Mouse (Mus musculus) lung, postnatal 0 days (tissue): Measurements from ENCODE around the gene Arl14. TPM values are rescaled to one million over a fixed set of nuclear protein-coding genes. Genes with fewer than 3 reads are reported as not detected.
"Not testable (repeated sequence)": the region's sequence is repeated elsewhere in the genome, so short reads cannot be mapped to it uniquely, and the experiment has no call there.

Experiments
- ATAC-seq: fragments of 200-750 bp; cut with Nextera tagmentation; 2 replicates; pipeline ENCODE4 v1.8.0; 2017; ENCODE audit warnings: moderate library complexity
- DNase-seq: peaks from one replicate; pipeline ENCODE4 v3.0.0-alpha.2; 2016; ENCODE audit warnings: low spot score
- H3K27ac ChIP-seq: fragments of 300-500 bp; sonication (generic); 2 replicates; pipeline ENCODE4 v1.5.1; 2014; ENCODE audit warnings: antibody characterized with exemption, mild to moderate bottlenecking, low read length, mixed read lengths
- H3K27me3 ChIP-seq: fragments of 300-500 bp; sonication (generic); replicated peaks from 2 replicates; pipeline ENCODE4 v1.6.1; 2014; ENCODE audit warnings: low read length, mixed read lengths; ENCODE audit not compliant: insufficient read depth
- H3K36me3 ChIP-seq: fragments of 300-500 bp; sonication (generic); 2 replicates; pipeline ENCODE4 v1.6.1; 2014; ENCODE audit warnings: low read length, mixed read lengths; ENCODE audit not compliant: insufficient read depth
- H3K4me1 ChIP-seq: fragments of 300-500 bp; sonication (generic); 2 replicates; pipeline ENCODE4 v1.6.1; 2014; ENCODE audit warnings: antibody characterized with exemption, low read depth, low read length, mixed read lengths; ENCODE audit not compliant: insufficient read depth
- H3K4me2 ChIP-seq: fragments of 300-500 bp; sonication (generic); replicated peaks from 2 replicates; pipeline ENCODE4 v1.6.1; 2014; ENCODE audit warnings: low read depth, mild to moderate bottlenecking, low read length, moderate library complexity, mixed read lengths
- H3K4me3 ChIP-seq: fragments of 300-500 bp; sonication (generic); 2 replicates; pipeline ENCODE4 v1.5.1; 2014; ENCODE audit warnings: low read depth, low read length
- H3K9ac ChIP-seq: fragments of 300-500 bp; sonication (generic); replicated peaks from 2 replicates; pipeline ENCODE4 v1.6.1; 2014; ENCODE audit warnings: low read depth, mild to moderate bottlenecking
- H3K9me3 ChIP-seq: fragments of 300-500 bp; sonication (generic); 2 replicates; pipeline ENCODE4 v1.6.1; 2016; ENCODE audit warnings: low read length, mixed read lengths
- CTCF ChIP-seq: IDR thresholded peaks from 2 replicates; pipeline ENCODE4 v1.5.1; 2016; ENCODE audit warnings: antibody characterized with exemption, mild to moderate bottlenecking
- EP300 ChIP-seq: IDR thresholded peaks from 2 replicates; pipeline ENCODE4 v1.6.1; 2016; ENCODE audit warnings: antibody characterized with exemption, mild to moderate bottlenecking, control low read depth
- WGBS: fragments of 180-500 bp; shearing (Covaris S2); extraction: QIAGEN DNeasy Blood & Tissue Kit; methylation state at CpG from one replicate; pipeline ENCODE4 v1.1.7; 2014; 5-methylcytosine and 5-hydroxymethylcytosine counted together
- polyA plus RNA-seq: library from polyadenylated mRNA; unstranded; fragments of >200 nt; fragmentation: Nextera tagmentation; extraction: Ambion mirVana; gene quantifications from 2 replicates; pipeline ENCODE4 v1.2.1, GENCODE M21; 2015

Gene Arl14
- polyA plus RNA-seq, 1 experiment from 2014 or later: 0.10 TPM

- 75% methylated on average over 7 of the region's 7 CpGs for WGBS
- ATAC-seq: no peak
These were observed 32.5 kb downstream of the Arl14 start for GRCm38 (mm10) chr3:69254676-69255075.

DNA sequence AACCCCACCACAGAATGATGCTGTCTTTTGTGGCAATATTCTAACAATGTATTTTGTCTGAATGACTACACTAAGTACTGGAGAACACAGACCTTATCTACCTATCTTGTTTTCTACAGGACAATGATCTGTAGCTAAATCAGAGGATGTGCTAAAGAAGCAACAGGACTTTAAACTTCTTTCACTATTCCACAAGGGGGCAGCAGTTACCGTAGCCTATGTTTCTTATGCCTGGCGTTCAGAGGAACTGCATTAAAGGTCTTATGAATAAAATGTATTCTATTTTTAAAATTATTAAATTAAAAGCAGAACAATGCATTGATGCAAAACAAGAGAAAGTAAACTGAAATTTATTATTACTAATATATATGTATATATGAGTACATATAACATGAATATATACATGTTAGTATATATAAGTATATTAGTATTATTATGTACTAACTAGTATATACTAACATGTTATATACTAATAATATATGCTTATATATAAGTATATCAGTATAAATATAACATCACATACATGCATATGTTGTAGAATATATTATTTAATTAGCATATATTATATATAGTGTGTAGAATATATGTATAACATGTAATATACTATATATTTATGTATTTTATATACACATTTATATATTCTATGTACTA lies 35.0 kb downstream of the Arl14 start:
- no peak overlapping the region for H3K4me2 ChIP-seq
- no peak for ATAC-seq
- no peak overlapping the region for H3K9ac ChIP-seq
- H3K4me3 ChIP-seq: no peak overlapping the region
- no peaks in the 10 kb centered on the region for H3K9me3 ChIP-seq
- H3K4me1 ChIP-seq: no peaks in the 10 kb centered on the region
- no peaks in the 10 kb centered on the region for H3K27me3 ChIP-seq
- peak; percentile 82 for DNase-seq
- TF ChIP-seq EP300: no peak
- TF ChIP-seq CTCF: peak; percentile 85
- 3% methylated on average over 2 of the region's 2 CpGs for WGBS
- H3K27ac ChIP-seq: no peak overlapping the region
- no peaks in the 10 kb centered on the region for H3K36me3 ChIP-seq

More at GRCm38 (mm10) chr3:69254676-69255075, 32.5 kb downstream of the Arl14 start:
- TF ChIP-seq EP300 (no peak), CTCF (no peak)
- Histone ChIP-seq H3K4me3 (no peak overlapping the region), H3K36me3 (no peaks in the 10 kb centered on the region), H3K4me2 (no peak overlapping the region), H3K27ac (no peak overlapping the region), H3K4me1 (no peaks in the 10 kb centered on the region), H3K9ac (no peak overlapping the region), H3K9me3 (no peaks in the 10 kb centered on the region), H3K27me3 (no peaks in the 10 kb centered on the region)
- no peak for DNase-seq

- H3K4me3 ChIP-seq: no peak overlapping the region
- no peaks in the 10 kb centered on the region for H3K36me3 ChIP-seq
- no peak overlapping the region for H3K9ac ChIP-seq
- ATAC-seq (no peak), DNase-seq (no peak)
- H3K4me1 ChIP-seq: no peaks in the 10 kb centered on the region
- TF ChIP-seq EP300 (no peak), CTCF (no peak)
- 40% methylated on average over 7 of the region's 7 CpGs for WGBS
- no peak overlapping the region for H3K4me2 ChIP-seq
- H3K27me3 ChIP-seq: no peaks in the 10 kb centered on the region
- H3K9me3 ChIP-seq: no peaks in the 10 kb centered on the region
- H3K27ac ChIP-seq: no peak overlapping the region
These were observed 40.9 kb downstream of the Arl14 start for GRCm38 (mm10) chr3:69263010-69263643.

GRCm38 (mm10) chr3:69264299-69264698 lies 42.1 kb downstream of the Arl14 start:
- H3K27ac ChIP-seq, DNase-seq, H3K27me3 ChIP-seq, H3K4me1 ChIP-seq, H3K4me2 ChIP-seq, H3K4me3 ChIP-seq, ATAC-seq, H3K36me3 ChIP-seq, H3K9me3 ChIP-seq, H3K9ac ChIP-seq: not testable (repeated sequence)
- 70% methylated on average over 2 of the region's 2 CpGs for WGBS

DNA sequence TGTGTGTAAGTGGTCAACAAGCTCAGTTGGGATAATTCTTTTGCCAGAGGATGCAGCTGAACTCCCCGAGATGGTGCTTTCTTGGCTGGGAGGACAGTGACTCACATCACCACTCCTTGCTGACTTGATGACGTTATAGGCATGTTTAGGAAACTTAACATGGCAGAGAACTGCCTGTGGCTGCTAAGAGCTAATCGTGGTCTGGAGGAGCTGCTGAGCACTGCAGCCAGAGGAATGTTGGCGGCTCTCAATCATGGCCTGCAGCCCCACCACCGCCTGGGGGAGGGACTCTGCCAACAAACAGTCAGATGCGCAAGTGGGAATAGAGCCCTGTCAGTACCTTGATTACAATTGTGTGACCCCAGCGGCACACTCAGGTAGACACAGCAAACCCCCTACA lies 49.6 kb downstream of the Arl14 start:
- Histone ChIP-seq H3K9ac (no peak overlapping the region), H3K36me3 (no peaks in the 10 kb centered on the region), H3K4me1 (no peaks in the 10 kb centered on the region), H3K27me3 (no peaks in the 10 kb centered on the region), H3K27ac (no peak overlapping the region), H3K4me2 (no peak overlapping the region), H3K4me3 (no peak overlapping the region), H3K9me3 (no peaks in the 10 kb centered on the region)
- TF ChIP-seq CTCF: no peak
- TF ChIP-seq EP300: no peak
- no peak for ATAC-seq
- WGBS: 41% methylated on average over 7 of the region's 7 CpGs
- DNase-seq: peak; percentile 16

Other genes starting within 250 kb of the Arl14 start
- gene Ift80, start 217.8 kb upstream of the Arl14 start, polyA plus RNA-seq: 5.9 and 8.9 TPM in 2 replicates
- gene Smc4, start 217.7 kb upstream of the Arl14 start, polyA plus RNA-seq: 74.2 and 86.6 TPM in 2 replicates
- gene Trim59, start 177.7 kb upstream of the Arl14 start, polyA plus RNA-seq: 11.1 TPM in 2 replicates
- gene Kpna4, start 95.3 kb upstream of the Arl14 start, polyA plus RNA-seq: 24.3 and 34.4 TPM in 2 replicates
- 5.8 and 8.9 TPM in 2 replicates for gene Ppm1l, start 94.4 kb downstream of the Arl14 start, polyA plus RNA-seq